Mouse (Mus musculus): Measurements from ENCODE around the gene Pth.

Gene Pth

DNA sequence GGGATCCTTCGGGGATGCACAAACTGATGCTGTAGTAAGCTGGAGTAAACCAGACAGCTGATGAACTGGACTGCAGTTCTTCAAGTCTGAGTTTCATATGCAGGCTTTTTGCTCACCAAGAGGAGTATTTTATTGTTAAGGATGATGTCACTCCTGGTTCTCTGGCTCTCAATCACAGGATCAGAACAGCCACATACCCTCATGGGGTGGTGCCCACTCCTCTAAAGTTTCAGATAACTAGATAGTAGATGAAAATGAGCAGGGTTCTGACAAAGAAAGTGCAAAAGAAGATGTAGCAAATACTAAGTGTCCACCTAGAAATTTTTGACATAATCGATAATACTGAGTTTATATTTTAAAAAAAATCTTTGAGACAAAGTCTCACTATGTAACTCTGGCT lies at the start of gene Pth:
TSS of gene Pth (minus strand) at position 101 of the 400 bp plus-strand sequence.
- CTCF ChIA-PET = no interaction called here
- POLR2A ChIA-PET = interaction anchor here in 2 of 4 experiments (0.9 to 1.6 kb wide), 3 partner anchors 19 kb away, joined by 4 to 7 read pairs (median 4); partner anchors contain the start of gene Btbd10 (in 2 of the 2)

DNA sequence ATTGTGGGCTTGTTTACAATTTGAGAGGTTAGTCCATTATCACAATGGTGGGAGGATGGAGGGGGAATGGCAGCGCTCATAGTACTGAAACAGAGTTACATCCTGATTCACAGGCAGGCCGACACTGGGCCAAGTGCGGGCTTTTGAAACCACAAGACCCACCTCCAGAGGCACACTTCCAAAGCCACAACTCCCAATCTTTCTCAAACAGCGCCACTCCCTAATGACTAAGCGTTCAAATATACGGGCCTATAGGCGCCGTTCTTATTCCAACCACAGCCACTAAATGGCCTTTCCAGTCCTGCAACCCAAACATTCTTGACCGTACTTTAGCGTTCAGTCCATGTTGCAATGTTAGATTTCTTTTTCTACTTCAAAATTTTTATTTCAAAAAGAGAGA lies 47.9 kb upstream of the Pth start:
- ChIA-PET POLR2A (interaction anchor here in 1 of 4 experiments (2.4 kb wide), 1 partner anchor 67 kb away, joined by 7 read pairs; the partner anchor contains the start of gene Btbd10), CTCF (no interaction called here)

- ChIA-PET CTCF (interaction anchor here in 1 of 4 experiments (0.7 kb wide), 1 partner anchor 87 kb away, joined by 3 read pairs; no protein-coding TSS in a partner anchor), POLR2A (interaction anchor here in 1 of 4 experiments (0.7 to 2.3 kb wide), 3 partner anchors 14 to 592 kb away, joined by 3 to 5 read pairs (median 3); partner anchors contain the start of gene Btbd10)
Measured at GRCm38 (mm10) chr7:113434286-113434685, 45.9 kb upstream of the Pth start.

- CTCF ChIA-PET = interaction anchor here in 2 of 4 experiments (0.6 to 0.7 kb wide), 2 partner anchors 86 to 114 kb away, joined by 3 to 4 read pairs; no protein-coding TSS in a partner anchor
- POLR2A ChIA-PET = interaction anchor here in 1 of 4 experiments (2.3 kb wide), 1 partner anchor 13 kb away, joined by 5 read pairs; no protein-coding TSS in a partner anchor
Measured at GRCm38 (mm10) chr7:113433451-113433850, 45.1 kb upstream of the Pth start.

DNA sequence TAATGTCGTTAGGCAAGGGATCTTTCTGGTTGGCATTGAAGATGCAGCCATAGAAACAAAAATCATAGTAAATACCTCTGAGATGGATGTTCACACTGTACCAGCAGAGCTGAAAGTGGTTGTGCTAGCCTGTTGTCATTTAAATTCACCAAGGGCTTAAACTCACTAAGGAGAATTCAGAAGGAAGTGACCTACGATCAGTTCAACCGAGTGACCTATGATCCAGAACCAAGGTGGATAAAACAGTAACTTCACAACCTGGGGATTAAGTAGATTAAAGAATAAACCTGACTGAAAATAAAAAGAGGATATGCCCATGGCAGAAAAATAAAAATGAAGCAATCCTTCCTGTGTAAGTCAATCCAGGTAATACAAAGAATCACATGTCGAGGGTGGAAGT lies 44.5 kb upstream of the Pth start:
- ChIA-PET CTCF (no interaction called here), POLR2A (interaction anchor here in 2 of 4 experiments (0.9 to 2.3 kb wide), 3 partner anchors 13 to 64 kb away, joined by 3 to 5 read pairs (median 4); partner anchors contain the start of gene Btbd10 (in 2 of the 2))

DNA sequence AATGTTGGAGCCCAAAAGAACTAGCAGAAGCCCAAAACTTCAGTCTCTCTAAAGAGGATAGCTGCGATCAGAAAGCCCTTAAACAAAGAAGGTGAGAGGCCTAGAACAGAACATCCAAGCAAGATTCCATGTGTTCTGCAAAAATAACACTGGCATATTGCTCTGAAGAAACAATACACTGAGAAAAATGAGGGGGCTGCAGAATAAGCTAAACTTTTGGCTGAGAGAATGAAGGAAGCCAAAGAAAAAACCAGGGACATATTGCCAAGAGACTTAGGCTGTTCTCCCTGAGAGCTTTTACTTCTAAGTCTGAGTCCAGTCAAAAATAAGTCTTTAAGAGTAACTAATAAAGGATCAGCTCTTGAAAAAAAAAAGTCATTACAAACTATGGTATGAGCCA lies 32.4 kb upstream of the Pth start:
- POLR2A ChIA-PET = interaction anchor here in 2 of 4 experiments (1.3 to 1.6 kb wide), 3 partner anchors 12 to 52 kb away, joined by 3 to 5 read pairs (median 4); partner anchors contain the start of gene Btbd10 (in 1 of the 2)
- CTCF ChIA-PET = no interaction called here

GRCm38 (mm10) chr7:113419070-113419782 lies 30.9 kb upstream of the Pth start:
- CTCF ChIA-PET = no interaction called here
- POLR2A ChIA-PET = interaction anchor here in 2 of 4 experiments (1.2 to 2.5 kb wide), 6 partner anchors 14 to 108 kb away, joined by 3 to 8 read pairs (median 5); partner anchors contain the start of gene Btbd10 (in 2 of the 2)

DNA sequence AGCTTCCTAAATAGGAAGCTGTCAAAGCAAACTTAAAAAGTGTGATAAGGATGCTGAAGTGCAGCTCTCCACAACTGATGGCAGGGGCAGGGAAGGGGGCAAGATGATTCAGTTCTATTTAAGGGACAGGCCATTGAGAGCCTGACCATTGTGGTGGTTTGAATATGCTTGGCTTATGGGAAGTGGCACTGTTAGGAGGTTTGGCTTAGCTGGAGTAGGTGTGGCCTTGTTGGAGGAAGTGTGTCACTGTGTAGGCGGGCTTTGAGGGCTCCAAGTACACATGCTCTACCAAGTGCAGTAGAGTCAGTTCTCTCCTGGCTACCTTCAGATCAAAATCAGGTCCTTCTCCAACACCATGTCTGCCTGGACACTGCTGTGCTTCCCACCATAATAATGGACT lies 28.2 kb upstream of the Pth start:
- POLR2A ChIA-PET = interaction anchor here in 1 of 4 experiments (1.4 kb wide), 1 partner anchor 47 kb away, joined by 4 read pairs; the partner anchor contains the start of gene Btbd10
- CTCF ChIA-PET = interaction anchor here in 1 of 4 experiments (0.6 kb wide), 1 partner anchor 102 kb away, joined by 6 read pairs; no protein-coding TSS in a partner anchor

DNA sequence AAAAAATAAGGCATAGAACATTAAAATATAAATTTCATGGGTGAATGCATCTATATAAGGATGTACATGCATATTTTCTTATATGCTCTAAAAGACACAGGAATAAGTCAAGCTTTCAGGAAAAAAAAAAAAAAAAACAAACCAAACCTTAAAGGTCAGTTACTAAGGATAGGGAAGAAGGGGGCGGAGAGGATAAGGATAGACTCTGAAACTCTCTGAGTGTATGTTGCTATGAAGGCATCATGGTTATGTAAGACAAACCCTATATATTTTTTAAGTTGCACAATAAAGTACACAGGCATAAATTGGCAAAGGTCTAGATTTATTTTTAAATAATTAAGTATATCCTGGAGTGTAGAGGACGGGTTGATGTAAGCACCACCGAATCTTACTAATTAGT lies 26.9 kb upstream of the Pth start:
- ChIA-PET CTCF (interaction anchor here in 1 of 4 experiments (0.7 kb wide), 1 partner anchor 494 kb away, joined by 5 read pairs; no protein-coding TSS in a partner anchor), POLR2A (interaction anchor here in 1 of 4 experiments (0.6 to 0.9 kb wide), 2 partner anchors 46 to 47 kb away, joined by 3 read pairs; partner anchors contain the start of gene Btbd10)

DNA sequence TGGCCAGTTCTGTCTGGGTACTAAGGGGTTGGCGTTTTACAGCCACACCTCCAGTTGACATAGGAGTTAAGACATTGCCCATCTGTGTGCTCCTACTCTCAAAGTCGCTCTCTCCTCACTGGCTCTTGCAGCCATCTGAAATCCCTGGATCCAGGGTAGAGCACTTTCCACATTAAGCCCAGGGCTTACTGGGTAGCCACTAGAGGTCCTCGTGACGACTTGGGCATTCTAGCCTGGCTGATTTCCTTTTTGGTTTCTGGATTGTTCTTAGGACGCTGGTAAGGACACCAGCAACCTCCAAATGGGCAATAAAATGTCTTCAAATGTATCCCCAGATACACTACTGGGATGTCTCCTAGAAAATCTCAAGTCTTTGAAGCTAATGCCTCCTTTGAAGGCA lies 20.3 kb upstream of the Pth start:
- POLR2A ChIA-PET = interaction anchor here in 1 of 4 experiments (0.6 kb wide), 1 partner anchor 1016 kb away, joined by 3 read pairs; no protein-coding TSS in a partner anchor
- CTCF ChIA-PET = interaction anchor here in 1 of 4 experiments (0.6 kb wide), 1 partner anchor 1330 kb away, joined by 3 read pairs; no protein-coding TSS in a partner anchor

- ChIA-PET CTCF (interaction anchor here in 1 of 4 experiments (0.7 kb wide), 1 partner anchor 147 kb away, joined by 3 read pairs; no protein-coding TSS in a partner anchor), POLR2A (no interaction called here)
Measured at GRCm38 (mm10) chr7:113398083-113398482, 9.7 kb upstream of the Pth start.

GRCm38 (mm10) chr7:113396661-113397060 lies 8.3 kb upstream of the Pth start:
- CTCF ChIA-PET = no interaction called here

DNA sequence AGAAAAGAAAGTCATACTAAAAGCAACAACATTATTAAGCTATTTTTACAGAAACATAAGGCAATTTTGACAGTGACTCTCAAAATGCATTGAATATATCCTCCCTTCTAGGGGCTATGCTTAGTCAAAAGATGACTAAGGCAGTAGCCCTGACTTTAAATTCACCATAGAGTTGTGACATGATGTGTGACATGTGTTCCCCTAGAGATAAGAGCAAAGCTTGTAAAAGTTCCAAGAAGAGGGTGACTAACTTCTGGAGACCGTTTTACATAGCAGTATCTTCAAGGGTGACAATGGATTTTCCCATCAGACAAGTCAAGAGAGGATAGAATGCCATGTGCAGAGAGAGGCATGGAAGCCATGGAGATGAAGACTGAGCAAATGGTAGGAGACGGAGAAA lies 3.2 kb upstream of the Pth start:
- POLR2A ChIA-PET = interaction anchor here in 1 of 4 experiments (1.4 kb wide), 1 partner anchor 23 kb away, joined by 7 read pairs; the partner anchor contains the start of gene Btbd10
- CTCF ChIA-PET = no interaction called here

More at GRCm38 (mm10) chr7:113396661-113397060, 8.3 kb upstream of the Pth start:
- POLR2A ChIA-PET = no interaction called here

DNA sequence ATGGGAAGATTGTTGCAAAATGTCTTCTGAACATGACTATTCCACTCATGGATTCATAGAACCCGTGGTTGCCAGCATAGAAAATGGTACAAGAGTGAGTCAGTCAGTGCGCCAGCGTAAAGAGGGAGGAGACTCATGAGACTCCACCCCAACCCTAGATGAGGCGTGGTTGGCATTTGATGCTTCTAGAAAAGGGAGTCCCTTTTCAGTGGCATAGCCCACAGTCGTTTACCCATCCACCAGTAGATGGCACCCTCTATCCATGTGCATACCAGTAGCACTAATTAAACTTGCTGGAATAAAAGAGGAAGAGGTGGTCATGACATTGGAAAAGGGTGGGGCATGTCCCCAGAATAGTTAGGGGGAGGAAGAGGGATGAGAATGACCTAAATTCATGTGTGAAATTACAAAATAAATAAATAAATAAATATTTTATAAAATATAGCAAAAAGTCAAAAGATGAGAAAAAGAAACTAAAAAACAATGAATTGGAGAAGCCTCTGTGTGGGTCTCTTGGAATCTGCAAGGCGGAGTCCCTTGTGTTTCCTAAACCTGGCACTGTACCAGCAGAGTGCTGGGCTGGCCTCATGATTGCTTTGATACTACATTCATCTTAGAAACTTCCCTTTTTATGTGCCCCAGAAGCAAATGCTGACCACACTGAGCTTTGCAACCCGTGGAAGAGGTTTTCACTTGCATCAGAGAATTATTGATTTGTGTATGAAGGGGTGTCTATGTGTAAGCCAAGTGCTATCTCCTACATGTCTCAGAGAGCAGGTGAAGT lies 10.3 kb downstream of the Pth start:
- ChIA-PET POLR2A (interaction anchor here (0.6 to 4.0 kb wide), 6 partner anchors 8 to 700 kb away, joined by 3 to 34 read pairs (median 4); partner anchors contain the start of gene Btbd10 (in 4 of the 4)), CTCF (interaction anchor here in 3 of 4 experiments (0.6 to 3.2 kb wide), 4 partner anchors 216 to 627 kb away, joined by 3 to 11 read pairs (median 6); no protein-coding TSS in a partner anchor)

GRCm38 (mm10) chr7:113372682-113373081 lies 15.7 kb downstream of the Pth start:
- ChIA-PET POLR2A (no interaction called here), CTCF (interaction anchor here in 1 of 4 experiments (0.6 kb wide), 1 partner anchor 408 kb away, joined by 3 read pairs; no protein-coding TSS in a partner anchor)

- ChIA-PET POLR2A (interaction anchor here (0.6 to 3.4 kb wide), 199 partner anchors 8 to 1259 kb away, joined by 3 to 88 read pairs (median 4); partner anchors contain the start of genes Arntl (in 3 of the 4), Psma1 (in 2 of the 4), Spon1 (in 2 of the 4) and Copb1 (in 1 of the 4)), CTCF (interaction anchor here (0.5 to 1.7 kb wide), 14 partner anchors 11 to 556 kb away, joined by 3 to 6 read pairs (median 3); partner anchors contain the start of gene Far1 (in 1 of the 4))
Measured at GRCm38 (mm10) chr7:113369620-113370340, 18.6 kb downstream of the Pth start.

All from embryonic stem cell, embryonic (primary cell).